Mouse (Mus musculus) brain, embryonic 14.5 days (tissue): ENCODE measurements at regions not wholly inside any gene's neighbourhood (a gene's known extent, or its start where the extent isn't known, plus 50 kb on each side); places are given as distances from the start of the nearest gene placed in this dataset.

Experiments used
- CTCF ChIP-seq: fragments of 200-500 bp; IDR thresholded peaks from 2 replicates; pipeline ENCODE4 v1.5.1; 2012; ENCODE audit warnings: inconsistent platforms, mild to moderate bottlenecking, moderate library complexity, borderline replicate concordance; ENCODE audit not compliant: insufficient read depth, insufficient read length; ENCODE audit errors: extremely low read depth
- POLR2A ChIP-seq: fragments of 200-500 bp; IDR thresholded peaks from 2 replicates; pipeline ENCODE4 v1.6.1; 2012; ENCODE audit warnings: mild to moderate bottlenecking, inconsistent platforms, borderline replicate concordance; ENCODE audit not compliant: poor library complexity, insufficient read depth, insufficient read length, severe bottlenecking; ENCODE audit errors: extremely low read depth

DNA sequence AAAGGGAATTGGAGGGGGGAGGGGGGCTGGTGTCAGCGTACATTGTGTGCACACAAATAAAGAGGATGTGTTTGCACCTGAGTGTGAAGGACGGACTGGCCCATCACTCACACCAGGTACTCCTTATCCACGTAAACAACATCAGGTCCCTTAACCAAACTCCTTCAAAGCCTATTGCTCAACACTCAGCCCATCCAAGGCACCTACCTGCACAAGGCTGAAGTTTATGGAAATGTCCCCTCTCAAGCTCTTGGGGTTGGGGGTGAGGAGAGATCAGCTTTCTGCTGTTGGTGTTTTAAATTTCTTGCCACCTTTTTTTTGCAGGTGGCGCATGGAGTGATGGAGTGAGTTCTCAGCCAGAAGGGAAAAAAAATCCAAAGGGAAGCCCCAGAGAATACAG is 270.2 kb upstream of the Zfp637 start:
- TF ChIP-seq CTCF (no peak), POLR2A (no peak)
